Mouse (Mus musculus) myocyte (in vitro differentiated cells): ENCODE measurements at regions not wholly inside any gene's neighbourhood (a gene's known extent, or its start where the extent isn't known, plus 50 kb on each side); places are given as distances from the start of the nearest gene placed in this dataset.

Experiments used
- CEBPB ChIP-seq: IDR thresholded peaks from 2 replicates; pipeline ENCODE4 v1.6.1; 2011; ENCODE audit warnings: mild to moderate bottlenecking, moderate library complexity; ENCODE audit not compliant: poor library complexity, insufficient read depth, severe bottlenecking
- E2F4 ChIP-seq: IDR thresholded peaks from one replicate; pipeline ENCODE4 v1.6.1; 2011; ENCODE audit warnings: mild to moderate bottlenecking, control low read depth, moderate library complexity; ENCODE audit not compliant: insufficient read depth
- MAX ChIP-seq: IDR thresholded peaks from one replicate; pipeline ENCODE4 v1.6.1; 2011; ENCODE audit warnings: low read depth, mild to moderate bottlenecking, control low read depth
- MYOD1 ChIP-seq, 3 experiments: IDR thresholded peaks; one replicate each; pipeline ENCODE4 v1.6.1; 2011; ENCODE audit warnings: control low read depth in 2 of 3, low read depth in 2 of 3, mild to moderate bottlenecking in 2 of 3, moderate library complexity in 1 of 3; ENCODE audit not compliant: insufficient read length in 2 of 3, control insufficient read depth in 1 of 3
- MYOG ChIP-seq, 3 experiments: IDR thresholded peaks; one replicate each; pipeline ENCODE4 v1.6.1; 2011; ENCODE audit warnings: control low read depth in 2 of 3, low read depth in 2 of 3, mild to moderate bottlenecking in 2 of 3; ENCODE audit not compliant: insufficient read length in 2 of 3, control insufficient read depth in 1 of 3, insufficient read depth in 1 of 3
- POLR2A ChIP-seq: IDR thresholded peaks from one replicate; pipeline ENCODE4 v1.6.1; 2011; ENCODE audit warnings: low read depth, mild to moderate bottlenecking, control low read depth, moderate library complexity; ENCODE audit not compliant: insufficient read length
- POLR2AphosphoS2 ChIP-seq: IDR thresholded peaks from one replicate; pipeline ENCODE4 v1.6.1; 2011; ENCODE audit warnings: low read depth, control low read depth; ENCODE audit not compliant: insufficient read length
- REST ChIP-seq: IDR thresholded peaks from one replicate; pipeline ENCODE4 v1.6.1; 2011; ENCODE audit warnings: mild to moderate bottlenecking, control low read depth, moderate library complexity; ENCODE audit not compliant: insufficient read depth, insufficient read length
- SRF ChIP-seq: IDR thresholded peaks from one replicate; pipeline ENCODE4 v1.6.1; 2011; ENCODE audit warnings: low read depth; ENCODE audit not compliant: control insufficient read depth, insufficient read length
- TCF12 ChIP-seq: IDR thresholded peaks from one replicate; pipeline ENCODE4 v1.6.1; 2011; ENCODE audit warnings: mild to moderate bottlenecking, control low read depth; ENCODE audit not compliant: poor library complexity, insufficient read depth, severe bottlenecking
- TCF3 ChIP-seq: IDR thresholded peaks from one replicate; pipeline ENCODE4 v1.6.1; 2011; ENCODE audit warnings: low read depth, control low read depth; ENCODE audit not compliant: insufficient read length
- USF1 ChIP-seq: IDR thresholded peaks from one replicate; pipeline ENCODE4 v1.6.1; 2011; ENCODE audit warnings: low read depth, mild to moderate bottlenecking, control low read depth, moderate library complexity

DNA sequence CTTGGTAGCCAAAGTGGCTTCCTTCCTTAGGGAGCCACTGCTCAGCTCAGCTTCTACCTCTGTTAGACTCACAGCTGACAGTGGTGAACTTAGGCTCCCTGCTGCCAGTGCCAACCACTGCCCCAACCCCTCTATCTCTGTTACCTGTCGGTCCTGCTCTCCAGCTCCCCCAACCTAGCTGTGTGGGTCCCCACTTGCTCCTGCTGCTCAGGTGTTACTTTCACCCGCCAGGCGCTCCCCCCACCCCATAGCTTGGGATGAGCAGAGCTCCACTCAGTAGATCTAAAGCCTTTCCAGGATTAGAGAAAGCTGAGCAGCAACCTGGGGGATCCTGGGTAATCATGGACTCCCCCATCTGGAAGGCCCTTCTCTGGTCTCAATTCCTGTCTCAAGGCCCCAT is 234.4 kb downstream of the Zfp352 start:
- TF ChIP-seq MYOD1 (IDR thresholded peaks at IDR 0.05; ENCODE audit: control insufficient read depth in 1 of 3, insufficient read length in 2 of 3, low read depth in 2 of 3) (no peak), TCF3 (no peak), POLR2A (no peak), CEBPB (no peak), POLR2AphosphoS2 (no peak), REST (no peak), E2F4 (no peak), USF1 (no peak), MAX (no peak), TCF12 (no peak), SRF (no peak), MYOG (IDR thresholded peaks at IDR 0.05; ENCODE audit: control insufficient read depth in 1 of 3, insufficient read depth in 1 of 3, insufficient read length in 2 of 3, low read depth in 2 of 3) (no peak)
